ENCODE assay signal across 8 mouse cellular contexts in the genomic region with DNA sequence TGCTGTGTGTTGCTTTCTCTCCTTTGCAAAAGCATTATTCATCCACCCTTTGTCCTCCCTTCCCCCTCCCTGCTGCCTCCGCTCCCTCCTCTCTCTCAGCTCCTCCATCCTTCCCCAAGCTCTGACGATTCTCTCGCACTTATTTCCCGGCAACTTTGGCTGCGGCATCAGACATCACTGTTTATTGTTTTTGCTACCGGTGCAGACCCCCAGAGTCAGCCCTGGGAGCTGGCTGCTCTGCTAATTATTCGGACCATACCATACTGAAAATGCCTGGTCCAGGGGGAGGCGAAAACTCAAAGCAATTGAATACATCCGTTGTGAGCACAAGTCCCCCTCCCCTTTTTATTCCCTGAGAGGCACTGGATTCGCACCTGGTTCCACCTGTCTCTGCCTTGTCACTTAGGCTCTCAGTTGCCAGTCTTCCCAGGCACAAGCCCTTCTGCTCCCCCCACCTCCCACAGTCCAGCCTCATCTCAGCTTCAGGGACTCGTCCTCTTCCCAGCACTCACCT. TPM values are rescaled to one million over a fixed set of nuclear protein-coding genes. Genes with fewer than 3 reads are reported as not detected.
DNase-seq lines count a peak whose midpoint lies in the region; ATAC-seq and TF ChIP-seq lines count a peak whose summit lies in the region.

No protein-coding gene starts in this region.

- H3K9me3 ChIP-seq in heart, embryonic 16.5 days (replicated peaks; ENCODE audit: control insufficient read depth, low read length): no peaks in the 10 kb centered on the region
- no peaks in the 10 kb centered on the region for H3K9me3 ChIP-seq in liver, embryonic 16.5 days (replicated peaks; ENCODE audit: control insufficient read depth, low read length)

- H3K27me3 ChIP-seq in testis, adult 2 months (ENCODE audit: control insufficient read depth, insufficient read depth, low read length): no peaks in the 10 kb centered on the region
- peaks cover 11% of the 10 kb centered on the region for H3K27me3 ChIP-seq in heart, embryonic 16.5 days (ENCODE audit: control insufficient read depth, insufficient read depth, low read length)
- no peaks in the 10 kb centered on the region; the same call in 1 of the 2 replicates for H3K27me3 ChIP-seq in liver, embryonic 16.5 days (ENCODE audit: control insufficient read depth, insufficient read depth, low read depth, low read length)

- no peak for ATAC-seq in heart, embryonic 16.5 days (replicated peaks; ENCODE audit: extremely low read depth, insufficient read depth, low FRiP score)
- ATAC-seq in liver, embryonic 16.5 days (ENCODE audit: low read depth): no peak

- no peak for TF ChIP-seq POLR2A in testis, adult 2 months (IDR thresholded peaks at IDR 0.05; ENCODE audit: control insufficient read depth, low read depth, low read length)

- WGBS in heart, embryonic 16.5 days: under 1% methylated on average over 11 of the region's 11 CpGs
- under 1% methylated on average over 11 of the region's 11 CpGs for WGBS in liver, embryonic 16.5 days (ENCODE audit: insufficient replicate concordance)

- no peak overlapping the region for H3K27ac ChIP-seq in testis, adult 2 months (ENCODE audit: control insufficient read depth, insufficient read depth, low read depth, low read length)
- H3K27ac ChIP-seq in heart, embryonic 16.5 days (ENCODE audit: low read length): no peak overlapping the region
- H3K27ac ChIP-seq in liver, embryonic 16.5 days (ENCODE audit: low read length): peak overlapping the region; percentile 97

- TF ChIP-seq CTCF in testis, adult 2 months (IDR thresholded peaks at IDR 0.05; ENCODE audit: control insufficient read depth, insufficient read depth, insufficient replicate concordance, low read depth, low read length): no peak

- peak overlapping the region; percentile 46 for H3K4me3 ChIP-seq in testis, adult 2 months (ENCODE audit: control insufficient read depth, low read depth, low read length)
- H3K4me3 ChIP-seq in heart, embryonic 16.5 days (ENCODE audit: low read length): peak overlapping the region; percentile 45
- peak overlapping the region; percentile 76 for H3K4me3 ChIP-seq in liver, embryonic 16.5 days (ENCODE audit: low read depth, low read length)

- peak; percentile 88 for DNase-seq in heart, adult 11 months
- no peak for DNase-seq in heart, postnatal 4 days
- DNase-seq in testis, postnatal 10 days (ENCODE audit: low spot score): no peak
- no peak for DNase-seq in urinary bladder, adult 2 months (ENCODE audit: low spot score)
- no peak for DNase-seq in thymus, postnatal 25 days

- peak overlapping the region; percentile 35 for H3K9ac ChIP-seq in heart, embryonic 16.5 days (ENCODE audit: low read length)
- H3K9ac ChIP-seq in liver, embryonic 16.5 days (ENCODE audit: low read depth, low read length): peak overlapping the region; percentile 88

- no peaks in the 10 kb centered on the region for H3K36me3 ChIP-seq in testis, adult 2 months (ENCODE audit: control insufficient read depth, insufficient read depth, low read length)
- H3K36me3 ChIP-seq in heart, embryonic 16.5 days (ENCODE audit: control insufficient read depth, insufficient read depth): no peaks in the 10 kb centered on the region
- peaks cover 26% of the 10 kb centered on the region for H3K36me3 ChIP-seq in liver, embryonic 16.5 days (ENCODE audit: control insufficient read depth, insufficient read depth)

- peak overlapping the region; percentile 62 for H3K4me2 ChIP-seq in heart, embryonic 16.5 days (ENCODE audit: low read depth, low read length)
- peak overlapping the region; percentile 57 for H3K4me2 ChIP-seq in liver, embryonic 16.5 days (ENCODE audit: low read depth, low read length)

- H3K4me1 ChIP-seq in testis, adult 2 months (ENCODE audit: control insufficient read depth, insufficient read depth, low read length): peaks cover 18% of the 10 kb centered on the region
- peaks cover 26% of the 10 kb centered on the region for H3K4me1 ChIP-seq in heart, embryonic 16.5 days (ENCODE audit: control insufficient read depth, insufficient read depth, low read length)
- peaks cover 86% of the 10 kb centered on the region for H3K4me1 ChIP-seq in liver, embryonic 16.5 days (ENCODE audit: control insufficient read depth, low read depth, low read length)

RNA-seq across cellular contexts. Expression of gene Ypel4, which starts 0.6 kb away (rescaled TPM):
- under 1 TPM; 0.77 to 0.88 TPM for total RNA-seq in heart, postnatal 4 days (2021)
- 13.6 and 14.8 TPM in 2 replicates for polyA plus RNA-seq in testis, adult 2 months (2012; rRNA removed)
- 2.4 and 2.6 TPM in 2 replicates for polyA plus RNA-seq in heart, embryonic 16.5 days (2015; fragmentation: Nextera tagmentation; extraction: Ambion mirVana)
- 69.6 and 79.1 TPM in 2 replicates for polyA plus RNA-seq in liver, embryonic 16.5 days (2015; fragmentation: Nextera tagmentation; extraction: Ambion mirVana)
- 17.0 and 17.5 TPM in 2 replicates for polyA plus RNA-seq in urinary bladder, adult 2 months (2012; rRNA removed)

RNA-seq across cellular contexts. Expression of gene Clp1, which starts 7.3 kb away (rescaled TPM):
- 1 to 10 TPM; 7.4 to 7.9 TPM for total RNA-seq in heart, postnatal 4 days (2021)
- 27.6 and 32.8 TPM in 2 replicates for polyA plus RNA-seq in testis, adult 2 months (2012; rRNA removed)
- polyA plus RNA-seq in heart, embryonic 16.5 days (2015; fragmentation: Nextera tagmentation; extraction: Ambion mirVana): 17.9 and 19.5 TPM in 2 replicates
- 49.7 and 56.2 TPM in 2 replicates for polyA plus RNA-seq in liver, embryonic 16.5 days (2015; fragmentation: Nextera tagmentation; extraction: Ambion mirVana)
- polyA plus RNA-seq in urinary bladder, adult 2 months (2012; rRNA removed): 15.4 and 20.7 TPM in 2 replicates

RNA-seq across cellular contexts. Expression of gene Gm19426, which starts 9.0 kb away (rescaled TPM):
- 1 to 10 TPM; 8.6 to 9.4 TPM for total RNA-seq in heart, postnatal 4 days (2021)
- polyA plus RNA-seq in testis, adult 2 months (2012; rRNA removed): 0.21 and 0.26 TPM in 2 replicates
- 3.6 and 5.1 TPM in 2 replicates for polyA plus RNA-seq in heart, embryonic 16.5 days (2015; fragmentation: Nextera tagmentation; extraction: Ambion mirVana)
- polyA plus RNA-seq in liver, embryonic 16.5 days (2015; fragmentation: Nextera tagmentation; extraction: Ambion mirVana): 0.89 and 0.95 TPM in 2 replicates
- polyA plus RNA-seq in urinary bladder, adult 2 months (2012; rRNA removed): 3.1 and 3.2 TPM in 2 replicates

RNA-seq across cellular contexts. Expression of gene Zdhhc5, which starts 19.4 kb away (rescaled TPM):
- total RNA-seq in heart, postnatal 4 days (2021): 10 to 100 TPM; 73.9 to 74.2 TPM
- 234 and 236 TPM in 2 replicates for polyA plus RNA-seq in testis, adult 2 months (2012; rRNA removed)
- 21.7 and 22.7 TPM in 2 replicates for polyA plus RNA-seq in heart, embryonic 16.5 days (2015; fragmentation: Nextera tagmentation; extraction: Ambion mirVana)
- polyA plus RNA-seq in liver, embryonic 16.5 days (2015; fragmentation: Nextera tagmentation; extraction: Ambion mirVana): 17.7 and 18.9 TPM in 2 replicates
- 41.3 and 46.0 TPM in 2 replicates for polyA plus RNA-seq in urinary bladder, adult 2 months (2012; rRNA removed)

RNA-seq across cellular contexts. Expression of gene Serping1, which starts 40.8 kb away (rescaled TPM):
- total RNA-seq in heart, postnatal 4 days (2021): 10 to 100 TPM; 27.2 to 30.0 TPM
- 40.5 and 53.4 TPM in 2 replicates for polyA plus RNA-seq in testis, adult 2 months (2012; rRNA removed)
- 44.6 and 51.2 TPM in 2 replicates for polyA plus RNA-seq in heart, embryonic 16.5 days (2015; fragmentation: Nextera tagmentation; extraction: Ambion mirVana)
- 119 and 133 TPM in 2 replicates for polyA plus RNA-seq in liver, embryonic 16.5 days (2015; fragmentation: Nextera tagmentation; extraction: Ambion mirVana)
- polyA plus RNA-seq in urinary bladder, adult 2 months (2012; rRNA removed): 711 and 879 TPM in 2 replicates
